Mouse (Mus musculus): ENCODE measurements around the gene Igdcc3. TPM values are rescaled to one million over a fixed set of nuclear protein-coding genes. Genes with fewer than 3 reads are reported as not detected.

The Igdcc3 gene
- polyA plus RNA-seq, 1 experiment: not detected

GRCm38 (mm10) chr9:65142399-65142798, 1.4 kb downstream of the Igdcc3 start:
- TF ChIP-seq CTCF (IDR thresholded peaks at IDR 0.05; ENCODE audit: control insufficient read depth, insufficient read depth, low read length): no peak
- no peak for TF ChIP-seq POLR2A (IDR thresholded peaks at IDR 0.05; ENCODE audit: borderline replicate concordance, control insufficient read depth, low read depth, low read length)
- WGBS: 8% methylated on average over 8 of the region's 8 CpGs
- no peaks in the 10 kb centered on the region for H3K4me1 ChIP-seq (ENCODE audit: control insufficient read depth, insufficient read depth, low read length)
- no peak overlapping the region for H3K27ac ChIP-seq (ENCODE audit: control insufficient read depth, insufficient read depth, low read depth, low read length, poor library complexity)
- no peak overlapping the region for H3K4me3 ChIP-seq (replicated peaks; ENCODE audit: control insufficient read depth, low read depth, low read length)

GRCm38 (mm10) chr9:65146001-65146400, 5.0 kb downstream of the Igdcc3 start:
- TF ChIP-seq CTCF (IDR thresholded peaks at IDR 0.05; ENCODE audit: control insufficient read depth, insufficient read depth, low read length) (no peak), POLR2A (IDR thresholded peaks at IDR 0.05; ENCODE audit: borderline replicate concordance, control insufficient read depth, low read depth, low read length) (no peak)
- WGBS: 86% methylated on average over 5 of the region's 5 CpGs
- Histone ChIP-seq H3K27ac (ENCODE audit: control insufficient read depth, insufficient read depth, low read depth, low read length, poor library complexity) (no peak overlapping the region), H3K4me1 (ENCODE audit: control insufficient read depth, insufficient read depth, low read length) (no peaks in the 10 kb centered on the region), H3K4me3 (replicated peaks; ENCODE audit: control insufficient read depth, low read depth, low read length) (no peak overlapping the region)

- Histone ChIP-seq H3K27ac (ENCODE audit: control insufficient read depth, insufficient read depth, low read depth, low read length, poor library complexity) (no peak overlapping the region), H3K4me1 (ENCODE audit: control insufficient read depth, insufficient read depth, low read length) (no peaks in the 10 kb centered on the region), H3K4me3 (replicated peaks; ENCODE audit: control insufficient read depth, low read depth, low read length) (no peak overlapping the region)
- WGBS: 74% methylated on average over 7 of the region's 7 CpGs
- TF ChIP-seq POLR2A (IDR thresholded peaks at IDR 0.05; ENCODE audit: borderline replicate concordance, control insufficient read depth, low read depth, low read length) (no peak), CTCF (IDR thresholded peaks at IDR 0.05; ENCODE audit: control insufficient read depth, insufficient read depth, low read length) (no peak)
These were observed 7.5 kb downstream of the Igdcc3 start for GRCm38 (mm10) chr9:65148507-65148906.

GRCm38 (mm10) chr9:65152711-65153330, 11.8 kb downstream of the Igdcc3 start:
- Histone ChIP-seq H3K4me3 (replicated peaks; ENCODE audit: control insufficient read depth, low read depth, low read length) (no peak overlapping the region), H3K27ac (ENCODE audit: control insufficient read depth, insufficient read depth, low read depth, low read length, poor library complexity) (no peak overlapping the region), H3K4me1 (ENCODE audit: control insufficient read depth, insufficient read depth, low read length) (no peaks in the 10 kb centered on the region)
- 77% methylated on average over 6 of the region's 6 CpGs for WGBS
- TF ChIP-seq CTCF (IDR thresholded peaks at IDR 0.05; ENCODE audit: control insufficient read depth, insufficient read depth, low read length): no peak

GRCm38 (mm10) chr9:65153331-65153711, 12.3 kb downstream of the Igdcc3 start:
- Histone ChIP-seq H3K27ac (ENCODE audit: control insufficient read depth, insufficient read depth, low read depth, low read length, poor library complexity) (no peak overlapping the region), H3K4me3 (replicated peaks; ENCODE audit: control insufficient read depth, low read depth, low read length) (no peak overlapping the region), H3K4me1 (ENCODE audit: control insufficient read depth, insufficient read depth, low read length) (no peaks in the 10 kb centered on the region)
- WGBS: 67% methylated on average over 5 of the region's 5 CpGs
- TF ChIP-seq CTCF (IDR thresholded peaks at IDR 0.05; ENCODE audit: control insufficient read depth, insufficient read depth, low read length) (no peak), POLR2A (IDR thresholded peaks at IDR 0.05; ENCODE audit: borderline replicate concordance, control insufficient read depth, low read depth, low read length) (no peak)

GRCm38 (mm10) chr9:65154692-65155455, 13.9 kb downstream of the Igdcc3 start:
- TF ChIP-seq POLR2A (IDR thresholded peaks at IDR 0.05; ENCODE audit: borderline replicate concordance, control insufficient read depth, low read depth, low read length): no peak
- no peak for TF ChIP-seq CTCF (IDR thresholded peaks at IDR 0.05; ENCODE audit: control insufficient read depth, insufficient read depth, low read length)
- no peaks in the 10 kb centered on the region for H3K4me1 ChIP-seq (ENCODE audit: control insufficient read depth, insufficient read depth, low read length)
- WGBS: 78% methylated on average over 9 of the region's 9 CpGs
- no peak overlapping the region for H3K27ac ChIP-seq (ENCODE audit: control insufficient read depth, insufficient read depth, low read depth, low read length, poor library complexity)
- H3K4me3 ChIP-seq (replicated peaks; ENCODE audit: control insufficient read depth, low read depth, low read length): no peak overlapping the region

- H3K4me3 ChIP-seq (replicated peaks; ENCODE audit: control insufficient read depth, low read depth, low read length): no peak overlapping the region
- no peaks in the 10 kb centered on the region for H3K4me1 ChIP-seq (ENCODE audit: control insufficient read depth, insufficient read depth, low read length)
- H3K27ac ChIP-seq (ENCODE audit: control insufficient read depth, insufficient read depth, low read depth, low read length, poor library complexity): no peak overlapping the region
- 9% methylated on average over 8 of the region's 8 CpGs for WGBS
- TF ChIP-seq POLR2A (IDR thresholded peaks at IDR 0.05; ENCODE audit: borderline replicate concordance, control insufficient read depth, low read depth, low read length): no peak
- no peak for TF ChIP-seq CTCF (IDR thresholded peaks at IDR 0.05; ENCODE audit: control insufficient read depth, insufficient read depth, low read length)
These were observed 15.6 kb downstream of the Igdcc3 start for GRCm38 (mm10) chr9:65156604-65157003.

GRCm38 (mm10) chr9:65157631-65158030, 16.6 kb downstream of the Igdcc3 start:
- Histone ChIP-seq H3K27ac (ENCODE audit: control insufficient read depth, insufficient read depth, low read depth, low read length, poor library complexity) (no peak overlapping the region), H3K4me1 (ENCODE audit: control insufficient read depth, insufficient read depth, low read length) (no peaks in the 10 kb centered on the region), H3K4me3 (replicated peaks; ENCODE audit: control insufficient read depth, low read depth, low read length) (no peak overlapping the region)
- 69% methylated on average over 6 of the region's 6 CpGs for WGBS
- TF ChIP-seq CTCF (IDR thresholded peaks at IDR 0.05; ENCODE audit: control insufficient read depth, insufficient read depth, low read length) (no peak), POLR2A (IDR thresholded peaks at IDR 0.05; ENCODE audit: borderline replicate concordance, control insufficient read depth, low read depth, low read length) (no peak)
